Mouse (Mus musculus) left cerebral cortex, adult 8-10 months (tissue): ENCODE measurements around the gene Exosc7. TPM values are rescaled to one million over a fixed set of nuclear protein-coding genes. Genes with fewer than 3 reads are reported as not detected.
A peak's percentile ranks its signal among the peaks of the same experiment; 100 is the strongest.

Experiments
- DNase-seq, 2 experiments: peaks; one replicate each; pipeline ENCODE4 v3.0.0; 2022; ENCODE audit warnings: low spot score in 2 of 2
- total RNA-seq, 4 experiments: library from RNA; stranded (reverse); gene quantifications; 2 replicates each; pipeline ENCODE4 v1.2.4; 2022

The Exosc7 gene
- 10 to 100 TPM; 34.7 to 46.4 (median 40.9) TPM for total RNA-seq

DNA sequence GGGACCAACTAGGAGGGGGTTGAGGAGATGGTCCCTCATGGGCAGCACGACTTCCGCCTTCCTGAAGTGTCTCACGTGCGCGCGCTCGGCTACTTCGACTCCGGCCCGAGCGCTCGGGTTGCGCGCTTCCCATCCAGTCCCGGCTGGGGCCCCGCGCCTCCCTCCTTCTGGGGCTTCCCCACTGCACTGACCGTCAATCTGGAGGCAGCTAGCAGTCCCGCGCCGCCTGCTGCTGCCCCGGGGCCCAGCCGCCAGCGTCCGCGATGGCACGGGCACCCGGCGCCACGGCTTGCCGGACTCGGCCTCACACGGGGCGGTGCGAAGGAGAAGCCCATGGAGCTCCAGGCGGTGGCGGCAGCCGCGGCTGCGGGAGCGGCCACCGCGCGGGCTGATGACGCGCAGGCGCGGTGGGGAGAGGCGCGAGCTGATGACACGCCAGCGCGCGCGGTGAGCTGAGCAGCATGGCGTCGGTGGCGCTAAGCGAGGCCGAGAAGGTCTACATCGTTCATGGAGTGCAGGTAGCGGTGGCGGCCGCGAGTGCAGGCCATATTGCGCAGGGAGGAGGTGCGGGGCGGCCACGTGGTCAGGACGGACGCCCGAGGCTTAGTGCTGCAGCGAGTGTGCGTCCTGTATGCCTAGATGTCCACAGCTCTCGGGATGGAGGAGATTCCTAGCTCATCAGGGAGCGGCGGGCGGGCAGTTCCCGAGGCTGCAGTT, at the start of gene Exosc7, which contains the start of gene Zdhhc3:
Exosc7 (plus strand) TSS at position 411 of the 717 bp plus-strand sequence.
Zdhhc3 (minus strand) TSS at position 401 of the 717 bp plus-strand sequence.
- DNase-seq, result peak; percentile 80 to 86

- no peak for DNase-seq
These were observed 33.9 kb upstream of the Exosc7 start for GRCm38 (mm10) chr9:123079149-123079548.

DNA sequence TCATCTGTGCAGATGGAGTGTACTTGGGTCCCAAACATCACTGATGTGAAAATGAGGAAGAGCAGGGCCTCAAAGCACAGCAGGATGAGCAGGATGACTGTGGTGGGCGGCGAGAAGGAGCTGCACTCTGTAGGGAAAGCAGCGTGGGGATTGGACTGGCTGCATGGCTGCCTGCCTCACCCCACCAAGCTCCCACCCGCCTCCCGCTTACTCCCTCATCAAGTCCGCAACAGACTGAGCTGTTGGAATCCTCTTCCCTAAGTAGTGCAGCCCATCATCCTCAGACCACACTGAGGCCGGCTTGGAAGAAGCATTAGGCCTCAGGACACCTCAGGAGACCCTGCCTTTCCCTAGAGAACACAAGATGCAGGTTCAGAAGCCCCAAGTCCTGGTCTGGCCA, 32.7 kb upstream of the Exosc7 start:
- no peak for DNase-seq

DNA sequence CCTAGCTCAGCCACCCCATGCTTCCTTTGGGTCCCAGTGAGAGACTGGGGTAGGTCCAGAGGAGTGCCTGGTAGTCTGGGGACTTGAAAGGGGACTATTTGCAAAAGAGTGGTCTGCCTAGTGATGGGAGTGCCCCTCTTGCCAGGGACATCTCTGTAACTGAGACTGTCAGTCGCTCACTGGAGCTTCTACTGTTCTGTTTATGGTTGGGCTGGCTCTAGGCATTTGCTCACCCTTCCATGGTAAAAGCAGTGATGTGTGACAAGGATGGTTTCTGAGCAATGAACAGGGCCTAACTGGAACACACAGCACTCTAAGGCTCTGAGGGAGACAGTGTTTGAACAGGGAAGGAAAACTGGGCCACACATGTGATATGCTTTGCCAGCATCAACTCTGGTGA, 32.2 kb upstream of the Exosc7 start:
- no peak for DNase-seq

- DNase-seq, result no peak
These were observed 27.6 kb upstream of the Exosc7 start for GRCm38 (mm10) chr9:123085373-123085772.

GRCm38 (mm10) chr9:123087558-123087957, 25.5 kb upstream of the Exosc7 start:
- no peak for DNase-seq

- DNase-seq, result no peak
These were observed 22.2 kb upstream of the Exosc7 start for GRCm38 (mm10) chr9:123090844-123091243.

GRCm38 (mm10) chr9:123099631-123100455, 13.2 kb upstream of the Exosc7 start:
- DNase-seq, result no peak

DNA sequence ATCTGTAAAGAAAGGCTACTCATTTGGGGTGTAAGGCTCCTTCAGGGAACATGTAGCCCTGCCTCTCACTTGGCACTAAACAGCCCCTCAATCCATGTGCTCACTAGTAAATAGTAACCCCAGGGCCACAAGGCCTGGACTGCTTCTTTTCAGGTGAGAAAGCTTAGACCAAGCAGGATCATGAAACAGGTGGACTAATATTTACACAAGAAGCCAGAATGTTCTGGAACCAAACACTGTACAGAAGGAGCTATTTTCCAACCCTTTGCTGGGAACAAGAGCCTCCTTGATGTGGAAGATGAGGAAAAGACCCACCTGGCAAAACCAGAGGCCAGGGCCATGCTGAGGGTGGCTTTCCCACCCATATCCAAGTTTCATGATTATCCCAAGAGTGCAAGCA, 9.6 kb upstream of the Exosc7 start:
- DNase-seq, result no peak

DNA sequence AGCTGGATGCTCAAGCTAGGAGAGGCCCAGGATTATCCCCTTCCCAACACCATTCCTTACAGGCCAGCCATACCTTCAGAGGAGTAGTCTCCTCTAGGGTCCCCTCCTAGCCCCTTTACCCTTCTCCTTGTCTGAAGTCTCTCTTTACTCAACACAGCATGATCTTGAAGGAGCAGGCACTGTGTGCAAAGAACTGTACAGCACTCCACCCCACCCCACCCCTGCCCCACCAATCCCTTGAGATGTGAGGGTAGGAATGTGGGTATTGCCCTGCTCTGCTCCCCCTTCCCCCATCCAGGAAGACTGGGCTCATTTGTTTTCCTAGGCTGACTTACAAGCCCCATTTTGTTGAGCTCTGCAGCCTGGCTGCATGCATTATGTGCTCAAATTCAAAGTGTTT, 8.7 kb upstream of the Exosc7 start:
- DNase-seq, result no peak

DNA sequence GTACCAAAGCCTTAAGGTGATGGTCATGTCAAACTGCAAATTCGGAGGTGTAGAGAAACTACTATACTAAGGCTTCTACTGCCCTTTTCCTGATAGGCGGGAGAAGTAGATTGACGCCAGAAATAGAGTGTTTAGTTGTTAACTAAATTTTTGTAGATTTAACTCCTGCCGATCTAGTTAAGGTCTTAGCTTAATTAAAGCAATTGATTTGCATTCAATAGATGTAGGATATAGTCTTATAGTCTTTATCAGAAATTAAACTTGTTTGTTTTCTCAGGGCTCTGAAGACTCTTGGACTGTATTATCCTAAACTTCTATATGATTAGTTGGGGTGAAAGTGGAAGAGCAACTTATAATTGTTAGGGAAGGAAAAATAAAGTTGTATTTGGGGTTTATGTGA, 5.8 kb upstream of the Exosc7 start:
- no peak for DNase-seq

GRCm38 (mm10) chr9:123109188-123109587, 3.8 kb upstream of the Exosc7 start:
- no peak for DNase-seq

DNA sequence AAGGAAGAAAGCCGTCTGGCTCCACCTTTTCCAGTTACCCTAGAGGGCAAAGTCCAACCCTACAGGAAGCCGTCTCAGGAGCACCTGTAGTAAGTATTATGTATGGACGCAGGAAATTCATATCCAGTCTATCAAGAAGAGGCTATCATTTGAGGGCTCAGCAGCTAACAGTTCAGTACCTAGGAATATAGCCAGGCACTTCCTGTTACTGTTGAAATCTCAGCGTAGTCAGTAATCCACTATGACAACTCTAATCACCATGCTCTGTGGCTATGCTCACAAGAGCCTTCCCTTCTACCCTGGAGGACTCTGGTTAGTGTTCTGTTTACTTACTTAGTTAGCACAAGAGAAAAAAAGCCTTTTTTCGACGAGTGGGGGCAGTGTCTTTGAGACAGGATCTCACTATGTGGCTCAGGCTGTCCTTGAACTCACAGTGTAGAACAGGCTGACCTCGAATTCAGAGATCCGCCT, 1.2 kb upstream of the Exosc7 start:
- no peak for DNase-seq

DNA sequence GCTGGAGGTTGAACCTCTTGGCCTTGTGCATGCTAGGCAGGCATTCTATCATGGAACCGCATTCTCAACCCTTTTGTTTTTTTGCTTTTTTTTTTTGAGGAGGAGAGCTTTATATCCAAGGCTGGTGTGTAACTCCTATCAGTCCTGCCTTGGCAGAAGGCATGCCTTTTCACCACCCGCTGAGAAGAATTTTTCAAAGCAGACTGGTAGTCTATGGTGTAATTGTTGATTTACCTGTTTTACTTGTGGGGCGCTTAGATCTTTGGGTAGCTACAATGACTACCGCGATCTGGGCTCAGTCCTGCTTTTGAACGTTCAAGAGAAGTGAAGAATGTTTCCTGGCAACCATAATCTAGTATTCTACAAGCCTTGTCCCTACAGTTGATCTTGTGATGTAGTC, 916 bp downstream of the Exosc7 start:
- no peak for DNase-seq

DNA sequence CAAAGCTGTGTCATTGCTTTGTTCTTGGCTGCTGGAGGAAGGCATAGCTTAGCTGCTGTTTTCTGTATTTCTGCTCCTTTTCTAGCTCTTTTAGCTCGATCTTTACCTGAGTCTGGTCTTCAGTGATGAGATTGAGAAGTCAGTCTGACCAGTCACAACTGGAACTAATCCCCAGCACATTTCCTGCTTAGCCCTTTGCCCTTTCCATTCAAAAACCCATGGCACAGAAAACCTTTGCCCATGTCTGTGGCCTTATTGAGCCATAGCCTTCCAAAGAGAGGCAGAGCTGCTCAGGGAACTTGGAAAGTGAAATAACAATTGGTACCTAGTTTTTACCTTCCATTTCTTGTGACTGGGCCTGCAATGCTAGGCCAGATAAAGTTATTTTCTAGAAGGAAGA, 2.6 kb downstream of the Exosc7 start:
- no peak for DNase-seq

- no peak for DNase-seq
These were observed 10.0 kb downstream of the Exosc7 start for GRCm38 (mm10) chr9:123123017-123123416.

- DNase-seq, result no peak
These were observed 10.8 kb downstream of the Exosc7 start for GRCm38 (mm10) chr9:123123571-123124412.

DNA sequence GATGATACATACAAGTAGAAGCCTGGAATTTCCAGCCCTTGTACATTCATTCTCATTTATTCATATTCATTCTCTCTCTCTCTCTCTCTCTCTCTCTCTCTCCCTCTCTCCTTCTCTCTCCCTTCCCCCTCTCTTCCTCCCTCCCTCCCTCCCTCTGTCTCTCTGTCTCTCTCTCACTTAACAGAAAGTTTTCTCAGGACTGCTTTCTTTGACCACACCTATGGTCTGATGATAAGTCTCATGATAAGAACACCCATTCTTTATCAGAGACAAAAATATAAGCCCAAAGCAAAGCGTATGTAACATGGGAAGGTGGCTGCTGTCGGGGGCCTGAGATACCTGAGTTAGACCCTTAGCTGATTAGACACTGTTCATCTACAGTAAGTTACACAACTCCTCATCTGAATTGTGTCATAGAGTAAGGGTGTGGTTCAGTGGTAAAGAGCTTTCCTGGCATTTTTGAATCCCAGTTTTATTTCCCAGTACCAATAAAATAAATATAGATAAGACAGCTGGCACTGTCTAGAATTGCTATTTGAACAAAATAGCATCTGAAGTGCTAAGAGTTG, 11.5 kb downstream of the Exosc7 start:
- DNase-seq, result no peak

- DNase-seq, result no peak
These were observed 14.6 kb downstream of the Exosc7 start for GRCm38 (mm10) chr9:123127663-123128062.

GRCm38 (mm10) chr9:123132994-123133393, 20.0 kb downstream of the Exosc7 start:
- no peak for DNase-seq
